Mouse (Mus musculus) large intestine, adult 2 months (tissue): ENCODE results near the gene Cyth2. TPM values are rescaled to one million over a fixed set of nuclear protein-coding genes. Genes with fewer than 3 reads are reported as not detected.

Experiments
- DNase-seq: peaks from one replicate; pipeline ENCODE4 v3.0.0-alpha.2; 2012; ENCODE audit warnings: low read depth, low spot score
- WGBS: fragments of 180-500 bp; shearing (Covaris S2); methylation state at CpG from one replicate; pipeline ENCODE4 v1.1.7; 2018; 5-methylcytosine and 5-hydroxymethylcytosine counted together
- polyA plus RNA-seq: library from polyadenylated mRNA; depleted of rRNA; stranded (reverse); fragments of >200 nt; gene quantifications from 2 replicates; pipeline ENCODE4 v1.2.3, GENCODE M21; 2012

Gene Cyth2
- polyA plus RNA-seq, 1 experiment, result 39.6 TPM

GRCm38 (mm10) chr7:45815323-45815983, 1.1 kb upstream of the Cyth2 start:
- WGBS, result 78% methylated on average over 10 of the region's 10 CpGs

GRCm38 (mm10) chr7:45814841-45815240, 460 bp upstream of the Cyth2 start:
- WGBS, result 4% methylated on average over 5 of the region's 5 CpGs
- DNase-seq, result no peak

More at GRCm38 (mm10) chr7:45815323-45815983, 1.1 kb upstream of the Cyth2 start:
- no peak for DNase-seq

- 88% methylated on average over 8 of the region's 8 CpGs for WGBS
- no peak for DNase-seq
Observed at GRCm38 (mm10) chr7:45812921-45813320, 1.5 kb downstream of the Cyth2 start.

GRCm38 (mm10) chr7:45809276-45810075, 4.9 kb downstream of the Cyth2 start:
- no peak for DNase-seq
- WGBS, result 84% methylated on average over 14 of the region's 14 CpGs

- WGBS, result 61% methylated on average over 11 of the region's 11 CpGs
- DNase-seq, result no peak
Observed at GRCm38 (mm10) chr7:45808471-45808870, 5.9 kb downstream of the Cyth2 start.

GRCm38 (mm10) chr7:45805941-45806340, 8.4 kb downstream of the Cyth2 start:
- no peak for DNase-seq
- WGBS, result 68% methylated on average over 5 of the region's 5 CpGs

- 85% methylated on average over 6 of the region's 6 CpGs for WGBS
- DNase-seq, result no peak
Observed at GRCm38 (mm10) chr7:45802551-45802950, 11.8 kb downstream of the Cyth2 start.

- WGBS, result under 1% methylated on average over 12 of the region's 12 CpGs
Observed at GRCm38 (mm10) chr7:45801348-45801747, 13.0 kb downstream of the Cyth2 start.

GRCm38 (mm10) chr7:45800546-45801204, 13.7 kb downstream of the Cyth2 start:
- no peak for DNase-seq
- WGBS, result 3% methylated on average over 25 of the region's 25 CpGs

More at GRCm38 (mm10) chr7:45801348-45801747, 13.0 kb downstream of the Cyth2 start:
- DNase-seq, result peak; percentile 85

- WGBS, result 25% methylated on average over 7 of the region's 7 CpGs
Observed at GRCm38 (mm10) chr7:45800001-45800400, 14.4 kb downstream of the Cyth2 start.

GRCm38 (mm10) chr7:45798931-45799330, 15.4 kb downstream of the Cyth2 start:
- DNase-seq, result no peak
- 34% methylated on average over 7 of the region's 7 CpGs for WGBS

More at GRCm38 (mm10) chr7:45800001-45800400, 14.4 kb downstream of the Cyth2 start:
- DNase-seq, result no peak

GRCm38 (mm10) chr7:45798511-45798836, 15.9 kb downstream of the Cyth2 start:
- no peak for DNase-seq
- 3% methylated on average over 19 of the region's 19 CpGs for WGBS

GRCm38 (mm10) chr7:45797661-45798510, 16.5 kb downstream of the Cyth2 start:
- DNase-seq, result no peak
- WGBS, result 4% methylated on average over 59 of the region's 60 CpGs

- WGBS, result 65% methylated on average over 6 of the region's 6 CpGs
- no peak for DNase-seq
Observed at GRCm38 (mm10) chr7:45796950-45797349, 17.4 kb downstream of the Cyth2 start.

- 91% methylated on average over 29 of the region's 29 CpGs for WGBS
- DNase-seq, result no peak
Observed at GRCm38 (mm10) chr7:45794971-45795370, 19.4 kb downstream of the Cyth2 start.

GRCm38 (mm10) chr7:45793969-45794585, 20.3 kb downstream of the Cyth2 start:
- DNase-seq, result no peak
- WGBS, result 88% methylated on average over 44 of the region's 44 CpGs

GRCm38 (mm10) chr7:45793240-45793639, 21.1 kb downstream of the Cyth2 start:
- WGBS, result 88% methylated on average over 24 of the region's 24 CpGs
- DNase-seq, result no peak

GRCm38 (mm10) chr7:45791756-45792490, 22.5 kb downstream of the Cyth2 start:
- no peak for DNase-seq
- 77% methylated on average over 17 of the region's 17 CpGs for WGBS

GRCm38 (mm10) chr7:45790721-45791120, 23.7 kb downstream of the Cyth2 start:
- 43% methylated on average over 6 of the region's 6 CpGs for WGBS
- DNase-seq, result no peak
